Mouse (Mus musculus): ENCODE results near the gene Tssc4. TPM values are rescaled to one million over a fixed set of nuclear protein-coding genes. Genes with fewer than 3 reads are reported as not detected.
A peak's percentile ranks its signal among the peaks of the same experiment; 100 is the strongest.

Gene Tssc4
- polyA plus RNA-seq, 1 experiment from 2014 or later, result 69.1 TPM

- Histone ChIP-seq H3K9me3 (replicated peaks; ENCODE audit: low read length) (no peaks in the 10 kb centered on the region), H3K4me2 (ENCODE audit: low read length) (peak overlapping the region; percentile 89), H3K9ac (ENCODE audit: low read depth, low read length) (peak overlapping the region; percentile 74), H3K27ac (no peak overlapping the region), H3K27me3 (ENCODE audit: insufficient read depth, low read length) (no peaks in the 10 kb centered on the region), H3K4me3 (replicated peaks; ENCODE audit: low read depth, low read length) (peak overlapping the region; percentile 57), H3K4me1 (replicated peaks; ENCODE audit: insufficient read depth, low read length) (peaks cover 12% of the 10 kb centered on the region), H3K36me3 (ENCODE audit: insufficient read depth, low read length) (peaks cover 24% of the 10 kb centered on the region)
- no peak for DNase-seq (ENCODE audit: low spot score)
- no peak for TF ChIP-seq CTCF (IDR thresholded peaks at IDR 0.05; ENCODE audit: low read depth)
- no peak for ATAC-seq (replicated peaks; ENCODE audit: low FRiP score, low read depth)
- WGBS, result 85% methylated on average over 10 of the region's 10 CpGs
Observed at GRCm38 (mm10) chr7:143070506-143071070, 1.5 kb downstream of the Tssc4 start.

GRCm38 (mm10) chr7:143072605-143073004 lies 3.6 kb downstream of the Tssc4 start:
- Histone ChIP-seq H3K4me2 (ENCODE audit: low read length) (no peak overlapping the region), H3K9me3 (replicated peaks; ENCODE audit: low read length) (no peaks in the 10 kb centered on the region), H3K27me3 (ENCODE audit: insufficient read depth, low read length) (no peaks in the 10 kb centered on the region), H3K4me1 (replicated peaks; ENCODE audit: insufficient read depth, low read length) (peaks cover 12% of the 10 kb centered on the region), H3K4me3 (replicated peaks; ENCODE audit: low read depth, low read length) (no peak overlapping the region), H3K36me3 (ENCODE audit: insufficient read depth, low read length) (0 out of 2 replicates have a peak, but pooled peaks cover 4% of the 10 kb centered on the region), H3K9ac (ENCODE audit: low read depth, low read length) (no peak overlapping the region), H3K27ac (no peak overlapping the region)
- no peak for ATAC-seq (replicated peaks; ENCODE audit: low FRiP score, low read depth)
- TF ChIP-seq CTCF (IDR thresholded peaks at IDR 0.05; ENCODE audit: low read depth), result no peak
- WGBS, result 85% methylated on average over 5 of the region's 5 CpGs
- DNase-seq (ENCODE audit: low spot score), result no peak

- H3K27ac ChIP-seq, result no peak overlapping the region
- ATAC-seq (replicated peaks; ENCODE audit: low FRiP score, low read depth) (no peak), DNase-seq (ENCODE audit: low spot score) (peak; percentile 69)
- TF ChIP-seq CTCF (IDR thresholded peaks at IDR 0.05; ENCODE audit: low read depth), result peak; percentile 75
- H3K9ac ChIP-seq (ENCODE audit: low read depth, low read length), result no peak overlapping the region
- H3K4me1 ChIP-seq (replicated peaks; ENCODE audit: insufficient read depth, low read length), result peaks cover 12% of the 10 kb centered on the region
- 0 out of 2 replicates have a peak, but pooled peaks cover under 1% of the 10 kb centered on the region for H3K36me3 ChIP-seq (ENCODE audit: insufficient read depth, low read length)
- H3K4me3 ChIP-seq (replicated peaks; ENCODE audit: low read depth, low read length), result no peak overlapping the region
- H3K9me3 ChIP-seq (replicated peaks; ENCODE audit: low read length), result no peaks in the 10 kb centered on the region
- H3K4me2 ChIP-seq (ENCODE audit: low read length), result no peak overlapping the region
- WGBS, result 50% methylated on average over 1 of the region's 1 CpGs
- no peaks in the 10 kb centered on the region for H3K27me3 ChIP-seq (ENCODE audit: insufficient read depth, low read length)
Observed at GRCm38 (mm10) chr7:143073086-143073485, 4.0 kb downstream of the Tssc4 start.

- WGBS, result 72% methylated on average over 5 of the region's 5 CpGs
- no peaks in the 10 kb centered on the region for H3K27me3 ChIP-seq (ENCODE audit: insufficient read depth, low read length)
- TF ChIP-seq CTCF (IDR thresholded peaks at IDR 0.05; ENCODE audit: low read depth), result no peak
Observed at GRCm38 (mm10) chr7:143075394-143075793, 6.3 kb downstream of the Tssc4 start.

GRCm38 (mm10) chr7:143077351-143077750 lies 8.3 kb downstream of the Tssc4 start:
- no peak overlapping the region for H3K4me2 ChIP-seq (ENCODE audit: low read length)
- no peak for TF ChIP-seq CTCF (IDR thresholded peaks at IDR 0.05; ENCODE audit: low read depth)

More at GRCm38 (mm10) chr7:143075394-143075793, 6.3 kb downstream of the Tssc4 start:
- Histone ChIP-seq H3K9ac (ENCODE audit: low read depth, low read length) (no peak overlapping the region), H3K4me1 (replicated peaks; ENCODE audit: insufficient read depth, low read length) (peaks cover 4% of the 10 kb centered on the region; the same call in 1 of the 2 replicates), H3K4me2 (ENCODE audit: low read length) (no peak overlapping the region), H3K4me3 (replicated peaks; ENCODE audit: low read depth, low read length) (no peak overlapping the region), H3K9me3 (replicated peaks; ENCODE audit: low read length) (no peaks in the 10 kb centered on the region), H3K36me3 (ENCODE audit: insufficient read depth, low read length) (no peaks in the 10 kb centered on the region), H3K27ac (no peak overlapping the region)
- DNase-seq (ENCODE audit: low spot score) (no peak), ATAC-seq (replicated peaks; ENCODE audit: low FRiP score, low read depth) (no peak)

GRCm38 (mm10) chr7:143082024-143082423 lies 13.0 kb downstream of the Tssc4 start:
- H3K9ac ChIP-seq (ENCODE audit: low read depth, low read length), result no peak overlapping the region
- no peak overlapping the region for H3K4me2 ChIP-seq (ENCODE audit: low read length)
- H3K36me3 ChIP-seq (ENCODE audit: insufficient read depth, low read length), result no peaks in the 10 kb centered on the region
- 65% methylated on average over 6 of the region's 6 CpGs for WGBS
- ATAC-seq (replicated peaks; ENCODE audit: low FRiP score, low read depth), result no peak
- no peak overlapping the region for H3K27ac ChIP-seq
- no peaks in the 10 kb centered on the region for H3K27me3 ChIP-seq (ENCODE audit: insufficient read depth, low read length)
- DNase-seq (ENCODE audit: low spot score), result no peak
- no peaks in the 10 kb centered on the region for H3K9me3 ChIP-seq (replicated peaks; ENCODE audit: low read length)
- no peaks in the 10 kb centered on the region for H3K4me1 ChIP-seq (replicated peaks; ENCODE audit: insufficient read depth, low read length)
- no peak overlapping the region for H3K4me3 ChIP-seq (replicated peaks; ENCODE audit: low read depth, low read length)
- TF ChIP-seq CTCF (IDR thresholded peaks at IDR 0.05; ENCODE audit: low read depth), result no peak

More at GRCm38 (mm10) chr7:143077351-143077750, 8.3 kb downstream of the Tssc4 start:
- H3K27ac ChIP-seq, result no peak overlapping the region
- no peaks in the 10 kb centered on the region for H3K9me3 ChIP-seq (replicated peaks; ENCODE audit: low read length)
- H3K4me3 ChIP-seq (replicated peaks; ENCODE audit: low read depth, low read length), result no peak overlapping the region
- ATAC-seq (replicated peaks; ENCODE audit: low FRiP score, low read depth), result no peak
- no peaks in the 10 kb centered on the region for H3K27me3 ChIP-seq (ENCODE audit: insufficient read depth, low read length)
- DNase-seq (ENCODE audit: low spot score), result no peak
- H3K9ac ChIP-seq (ENCODE audit: low read depth, low read length), result no peak overlapping the region
- WGBS, result 67% methylated on average over 2 of the region's 2 CpGs
- no peaks in the 10 kb centered on the region for H3K36me3 ChIP-seq (ENCODE audit: insufficient read depth, low read length)
- H3K4me1 ChIP-seq (replicated peaks; ENCODE audit: insufficient read depth, low read length), result no peaks in the 10 kb centered on the region

GRCm38 (mm10) chr7:143083708-143084107 lies 14.7 kb downstream of the Tssc4 start:
- Histone ChIP-seq H3K4me2 (ENCODE audit: low read length) (no peak overlapping the region), H3K9ac (ENCODE audit: low read depth, low read length) (no peak overlapping the region), H3K36me3 (ENCODE audit: insufficient read depth, low read length) (no peaks in the 10 kb centered on the region), H3K9me3 (replicated peaks; ENCODE audit: low read length) (no peaks in the 10 kb centered on the region), H3K4me1 (replicated peaks; ENCODE audit: insufficient read depth, low read length) (no peaks in the 10 kb centered on the region), H3K27ac (no peak overlapping the region), H3K27me3 (ENCODE audit: insufficient read depth, low read length) (no peaks in the 10 kb centered on the region), H3K4me3 (replicated peaks; ENCODE audit: low read depth, low read length) (no peak overlapping the region)
- no peak for DNase-seq (ENCODE audit: low spot score)
- TF ChIP-seq CTCF (IDR thresholded peaks at IDR 0.05; ENCODE audit: low read depth), result no peak
- ATAC-seq (replicated peaks; ENCODE audit: low FRiP score, low read depth), result no peak
- 80% methylated on average over 2 of the region's 2 CpGs for WGBS
